Mouse (Mus musculus) olfactory bulb, adult 2 months (tissue): ENCODE data around the gene Dnajc1.

ENCODE experiments used
- CTCF ChIP-seq: fragments of 200-500 bp; IDR thresholded peaks from 2 replicates; pipeline ENCODE4 v1.5.1; 2012; ENCODE audit warnings: low read depth, mild to moderate bottlenecking, low read length, moderate library complexity; ENCODE audit not compliant: insufficient read depth
- POLR2A ChIP-seq: fragments of 200-500 bp; IDR thresholded peaks from 2 replicates; pipeline ENCODE4 v1.6.1; 2012; ENCODE audit warnings: mild to moderate bottlenecking, low read depth, low read length, moderate library complexity; ENCODE audit not compliant: insufficient read depth

DNA sequence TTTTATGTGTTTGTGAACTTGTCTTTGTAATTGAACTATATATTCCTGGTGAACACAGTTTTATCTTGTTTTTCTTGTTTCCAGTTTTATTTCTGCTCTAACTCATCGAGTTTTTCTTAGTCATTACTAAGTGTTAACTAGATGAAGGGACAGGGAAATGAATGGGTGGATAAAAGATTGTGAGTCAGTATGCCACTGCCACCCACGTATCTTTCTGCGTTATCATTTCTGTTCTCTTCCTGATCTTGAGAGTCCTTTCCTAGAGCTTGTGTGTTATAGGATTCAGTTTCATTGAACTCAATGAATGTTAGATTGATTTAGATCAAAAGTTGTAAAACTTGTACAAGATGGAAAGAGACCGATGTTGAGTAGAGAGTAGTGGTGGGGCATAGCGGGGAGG is 212.3 kb downstream of the Dnajc1 start:
- TF ChIP-seq CTCF (no peak), POLR2A (no peak)
